Comparison of ENCODE assay signal across 29 mouse cellular contexts in genomic region chr3:157916336-157916735, GRCm38 (mm10). TPM values are rescaled to one million over a fixed set of nuclear protein-coding genes. Genes with fewer than 3 reads are reported as not detected.
DNase-seq lines count a peak whose midpoint lies in the region; ATAC-seq and TF ChIP-seq lines count a peak whose summit lies in the region.
"Had no signal": no experiment of that assay in that cellular context is flagged by ENCODE, and none has a peak within 500 bp of the region (broad histone marks: within the 10 kb centered on the region; RNA-seq: fewer than 3 reads in every experiment).

No protein-coding gene starts in this region.

- H3K27ac ChIP-seq in kidney, embryonic 14.5 days (ENCODE audit: low read depth, low read length) = no peak overlapping the region
- H3K27ac ChIP-seq in hindbrain, embryonic 13.5 days = no peak overlapping the region
- H3K27ac ChIP-seq in midbrain, postnatal 0 days (ENCODE audit: low read depth, low read length) = no peak overlapping the region
- H3K27ac ChIP-seq: embryonic facial prominence, embryonic 10.5 days; embryonic facial prominence, embryonic 15.5 days; hindbrain, embryonic 14.5 days; liver, embryonic 15.5 days; lung, embryonic 15.5 days; neural tube, embryonic 12.5 days had no signal

- DNase-seq in kidney, adult 11 months = peak; percentile 78
- DNase-seq in kidney, adult 8-10 months = peak; percentile 56 to 76
- peak; percentile 34 for DNase-seq in kidney, postnatal 10 days
- DNase-seq in left cerebral cortex, postnatal 10 days (ENCODE audit: extremely low spot score in 1 of 2, low spot score in 2 of 2) = no peak
- DNase-seq in midbrain, postnatal 0 days (ENCODE audit: low spot score) = no peak
- DNase-seq: adrenal gland, postnatal 25 days; cerebellum, adult 18-20 months; cerebellum, postnatal 14 days; gastrocnemius, postnatal 14 days; heart, postnatal 4 days; liver; right cerebral cortex, adult 18-20 months; spleen, adult 18-20 months; thymus, adult 18-20 months; thymus, postnatal 25 days had no signal

- intact Hi-C loops in left cerebral cortex, postnatal 10 days (cut with DNase I) = no loop called here

- H3K4me2 ChIP-seq in kidney, embryonic 14.5 days (replicated peaks; ENCODE audit: low read depth, low read length) = no peak overlapping the region
- H3K4me2 ChIP-seq in hindbrain, embryonic 13.5 days = no peak overlapping the region
- no peak overlapping the region for H3K4me2 ChIP-seq in midbrain, postnatal 0 days (ENCODE audit: low read depth, low read length, poor library complexity, severe bottlenecking)
- H3K4me2 ChIP-seq: embryonic facial prominence, embryonic 15.5 days; heart, embryonic 11.5 days; hindbrain, embryonic 14.5 days; liver, embryonic 15.5 days; lung, embryonic 15.5 days; midbrain, embryonic 11.5 days; neural tube, embryonic 12.5 days had no signal

- H3K4me1 ChIP-seq in kidney, embryonic 14.5 days (ENCODE audit: control insufficient read depth, insufficient read depth, low read length) = no peaks in the 10 kb centered on the region
- H3K4me1 ChIP-seq in hindbrain, embryonic 13.5 days (replicated peaks) = no peaks in the 10 kb centered on the region
- H3K4me1 ChIP-seq in midbrain, postnatal 0 days (ENCODE audit: insufficient read depth, low read length) = no peaks in the 10 kb centered on the region
- H3K4me1 ChIP-seq: embryonic facial prominence, embryonic 10.5 days; embryonic facial prominence, embryonic 15.5 days; liver, embryonic 15.5 days; lung, embryonic 15.5 days; neural tube, embryonic 12.5 days had no signal

- H3K27me3 ChIP-seq in kidney, embryonic 14.5 days (ENCODE audit: control insufficient read depth, insufficient read depth, low read length) = no peaks in the 10 kb centered on the region
- no peaks in the 10 kb centered on the region for H3K27me3 ChIP-seq in hindbrain, embryonic 13.5 days
- H3K27me3 ChIP-seq in midbrain, postnatal 0 days (ENCODE audit: insufficient read depth, low read length) = no peaks in the 10 kb centered on the region
- H3K27me3 ChIP-seq: embryonic facial prominence, embryonic 15.5 days; liver, embryonic 15.5 days; lung, embryonic 15.5 days; neural tube, embryonic 12.5 days had no signal

- H3K4me3 ChIP-seq in kidney, embryonic 14.5 days (ENCODE audit: low read length) = no peak overlapping the region
- H3K4me3 ChIP-seq in hindbrain, embryonic 13.5 days = no peak overlapping the region
- H3K4me3 ChIP-seq in midbrain, postnatal 0 days (ENCODE audit: low read depth, low read length) = no peak overlapping the region
- H3K4me3 ChIP-seq: embryonic facial prominence, embryonic 10.5 days; embryonic facial prominence, embryonic 15.5 days; liver, embryonic 15.5 days; lung, embryonic 15.5 days; myocyte; neural tube, embryonic 12.5 days had no signal

- no peaks in the 10 kb centered on the region for H3K36me3 ChIP-seq in kidney, embryonic 14.5 days (ENCODE audit: control insufficient read depth, insufficient read depth, low read length)
- H3K36me3 ChIP-seq in hindbrain, embryonic 13.5 days = no peaks in the 10 kb centered on the region
- H3K36me3 ChIP-seq in midbrain, postnatal 0 days (ENCODE audit: insufficient read depth, low read length) = no peaks in the 10 kb centered on the region
- H3K36me3 ChIP-seq: embryonic facial prominence, embryonic 15.5 days; G1E; liver, embryonic 15.5 days; lung, embryonic 15.5 days; neural tube, embryonic 12.5 days had no signal

- 84% methylated on average over 4 of the region's 4 CpGs for WGBS in kidney, embryonic 14.5 days
- WGBS in hindbrain, embryonic 13.5 days = 72% methylated on average over 4 of the region's 4 CpGs
- WGBS in midbrain, postnatal 0 days = 53% methylated on average over 4 of the region's 4 CpGs

- H3K9ac ChIP-seq in kidney, embryonic 14.5 days (ENCODE audit: low read depth, low read length) = no peak overlapping the region
- no peak overlapping the region for H3K9ac ChIP-seq in hindbrain, embryonic 13.5 days
- H3K9ac ChIP-seq in midbrain, postnatal 0 days (replicated peaks; ENCODE audit: low read length, poor library complexity, severe bottlenecking) = no peak overlapping the region
- H3K9ac ChIP-seq: embryonic facial prominence, embryonic 15.5 days; hindbrain, embryonic 14.5 days; liver, embryonic 15.5 days; lung, embryonic 15.5 days; neural tube, embryonic 12.5 days had no signal

- TF ChIP-seq CTCF in midbrain, postnatal 0 days (IDR thresholded peaks at IDR 0.05) = no peak

- H3K9me3 ChIP-seq in kidney, embryonic 14.5 days (ENCODE audit: control insufficient read depth, low read length) = no peaks in the 10 kb centered on the region
- H3K9me3 ChIP-seq in hindbrain, embryonic 13.5 days = no peaks in the 10 kb centered on the region
- no peaks in the 10 kb centered on the region for H3K9me3 ChIP-seq in midbrain, postnatal 0 days (ENCODE audit: low read length)
- H3K9me3 ChIP-seq: embryonic facial prominence, embryonic 10.5 days; embryonic facial prominence, embryonic 15.5 days; G1E; liver, embryonic 15.5 days; lung, embryonic 15.5 days; neural tube, embryonic 12.5 days had no signal

- no peak for ATAC-seq in kidney, embryonic 14.5 days (ENCODE audit: low FRiP score, low TSS enrichment)
- no peak for ATAC-seq in hindbrain, embryonic 13.5 days (ENCODE audit: low FRiP score)
- no peak for ATAC-seq in midbrain, postnatal 0 days (ENCODE audit: low FRiP score)
- ATAC-seq: forebrain, embryonic 14.5 days; midbrain, embryonic 16.5 days had no signal

RNA-seq across cellular contexts. Expression of gene Cth, which starts 8.5 kb away (rescaled TPM):
- 32.6 and 33.8 TPM in 2 replicates for polyA plus RNA-seq in kidney, embryonic 14.5 days (2014; fragmentation: Nextera tagmentation; extraction: Ambion mirVana)
- total RNA-seq in left cerebral cortex, postnatal 10 days (2021) = 1 to 10 TPM; 9.2 to 9.6 TPM
- 3.1 and 3.2 TPM in 2 replicates for polyA plus RNA-seq in hindbrain, embryonic 13.5 days (2015; fragmentation: Nextera tagmentation; extraction: Ambion mirVana)
- 2.5 and 4.0 TPM in 2 replicates for total RNA-seq in midbrain, postnatal 0 days (2014; rRNA removed)
- polyA plus RNA-seq in midbrain, postnatal 0 days (2015; fragmentation: Nextera tagmentation; extraction: Ambion mirVana) = 1.5 and 2.0 TPM in 2 replicates
- total RNA-seq: G1E had no signal
- polyA plus RNA-seq: G1E had no signal

RNA-seq across cellular contexts. Expression of gene Ankrd13c, which starts 30.7 kb away (rescaled TPM):
- 21.7 and 26.4 TPM in 2 replicates for polyA plus RNA-seq in kidney, embryonic 14.5 days (2014; fragmentation: Nextera tagmentation; extraction: Ambion mirVana)
- 100 to 1,000 TPM; 119 to 125 TPM for total RNA-seq in left cerebral cortex, postnatal 10 days (2021)
- 22.9 and 23.0 TPM in 2 replicates for polyA plus RNA-seq in hindbrain, embryonic 13.5 days (2015; fragmentation: Nextera tagmentation; extraction: Ambion mirVana)
- total RNA-seq in midbrain, postnatal 0 days (2014; rRNA removed) = 31.6 and 40.5 TPM in 2 replicates
- polyA plus RNA-seq in midbrain, postnatal 0 days (2015; fragmentation: Nextera tagmentation; extraction: Ambion mirVana) = 21.0 and 26.2 TPM in 2 replicates

Comparison
In these comparisons a context has a peak if more than half of its experiments do, and no peak if none do; other contexts are left out.
1. DNase-seq: peak in kidney, adult 11 months (single experiment), kidney, adult 8-10 months (2 of 2) and kidney, postnatal 10 days (single experiment); none in left cerebral cortex, postnatal 10 days (0 of 2) and midbrain, postnatal 0 days (single experiment).